Mouse (Mus musculus) lung, embryonic 15.5 days (tissue): ENCODE results near the gene Plbd2. TPM values are rescaled to one million over a fixed set of nuclear protein-coding genes. Genes with fewer than 3 reads are reported as not detected.

Source experiments
- ATAC-seq: fragments of 200-750 bp; cut with Nextera tagmentation; 2 replicates; pipeline ENCODE4 v1.8.0; 2017; ENCODE audit warnings: moderate number of reproducible peaks, borderline replicate concordance; ENCODE audit not compliant: low FRiP score, low TSS enrichment; ENCODE audit errors: extremely low read depth
- H3K27ac ChIP-seq: fragments of 300-500 bp; sonication (generic); 2 replicates; pipeline ENCODE4 v1.5.1; 2015; ENCODE audit warnings: moderate library complexity, mild to moderate bottlenecking, inconsistent platforms
- H3K27me3 ChIP-seq: fragments of 300-500 bp; sonication (generic); 2 replicates; pipeline ENCODE4 v1.6.1; 2015; ENCODE audit warnings: inconsistent platforms
- H3K36me3 ChIP-seq: fragments of 300-500 bp; sonication (generic); 2 replicates; pipeline ENCODE4 v1.6.1; 2015; ENCODE audit warnings: inconsistent platforms
- H3K4me1 ChIP-seq: fragments of 300-500 bp; sonication (generic); 2 replicates; pipeline ENCODE4 v1.6.1; 2015; ENCODE audit warnings: inconsistent platforms
- H3K4me2 ChIP-seq: fragments of 300-500 bp; sonication (generic); 2 replicates; pipeline ENCODE4 v1.6.1; 2015; ENCODE audit warnings: inconsistent platforms, mild to moderate bottlenecking, moderate library complexity
- H3K4me3 ChIP-seq: fragments of 300-500 bp; sonication (generic); 2 replicates; pipeline ENCODE4 v1.5.1; 2015; ENCODE audit warnings: mild to moderate bottlenecking, inconsistent platforms
- H3K9ac ChIP-seq: fragments of 300-500 bp; sonication (generic); 2 replicates; pipeline ENCODE4 v1.6.1; 2015; ENCODE audit warnings: inconsistent platforms
- H3K9me3 ChIP-seq: fragments of 300-500 bp; sonication (generic); 2 replicates; pipeline ENCODE4 v1.6.1; 2016; ENCODE audit warnings: inconsistent platforms
- WGBS: fragments of 180-500 bp; shearing (Covaris S2); methylation state at CpG from one replicate; pipeline ENCODE4 v1.1.7; 2015; 5-methylcytosine and 5-hydroxymethylcytosine counted together
- polyA plus RNA-seq: library from polyadenylated mRNA; unstranded; fragments of >200 nt; fragmentation: Nextera tagmentation; extraction: Ambion mirVana; gene quantifications from 2 replicates; pipeline ENCODE4 v1.2.1, GENCODE M21; 2015

Gene Plbd2
- polyA plus RNA-seq, 1 experiment from 2014 or later = 52.6 TPM

- 57% methylated on average over 5 of the region's 5 CpGs for WGBS
- Histone ChIP-seq H3K4me2 (no peak overlapping the region), H3K9ac (no peak overlapping the region), H3K4me1 (no peaks in the 10 kb centered on the region), H3K36me3 (no peaks in the 10 kb centered on the region), H3K27ac (no peak overlapping the region), H3K4me3 (no peak overlapping the region), H3K27me3 (no peaks in the 10 kb centered on the region; the same call in 1 of the 2 replicates), H3K9me3 (no peaks in the 10 kb centered on the region)
- ATAC-seq = no peak
These were observed 35.1 kb downstream of the Plbd2 start for GRCm38 (mm10) chr5:120468336-120468735.

- no peak overlapping the region for H3K27ac ChIP-seq
- H3K4me3 ChIP-seq = peak overlapping the region; percentile 16; the same call in 1 of the 2 replicates
- no peaks in the 10 kb centered on the region; the same call in 1 of the 2 replicates for H3K27me3 ChIP-seq
- no peak overlapping the region for H3K9ac ChIP-seq
- H3K4me2 ChIP-seq = peak overlapping the region; percentile 27
- no peaks in the 10 kb centered on the region for H3K4me1 ChIP-seq
- ATAC-seq = no peak
- 7% methylated on average over 4 of the region's 4 CpGs for WGBS
- H3K9me3 ChIP-seq = no peaks in the 10 kb centered on the region
- no peaks in the 10 kb centered on the region for H3K36me3 ChIP-seq
These were observed 36.4 kb downstream of the Plbd2 start for GRCm38 (mm10) chr5:120467026-120467425.

GRCm38 (mm10) chr5:120465860-120466259 is 37.6 kb downstream of the Plbd2 start:
- Histone ChIP-seq H3K9ac (no peak overlapping the region), H3K36me3 (no peaks in the 10 kb centered on the region), H3K4me1 (no peaks in the 10 kb centered on the region), H3K9me3 (no peaks in the 10 kb centered on the region), H3K4me3 (no peak overlapping the region), H3K27ac (no peak overlapping the region), H3K4me2 (no peak overlapping the region), H3K27me3 (no peaks in the 10 kb centered on the region; the same call in 1 of the 2 replicates)
- WGBS = 57% methylated on average over 6 of the region's 6 CpGs
- ATAC-seq = peak; percentile 50; the same call in 1 of the 2 replicates

GRCm38 (mm10) chr5:120465062-120465461 is 38.4 kb downstream of the Plbd2 start:
- no peak overlapping the region for H3K9ac ChIP-seq
- 34% methylated on average over 5 of the region's 5 CpGs for WGBS

GRCm38 (mm10) chr5:120464321-120464720 is 39.1 kb downstream of the Plbd2 start:
- no peaks in the 10 kb centered on the region for H3K4me1 ChIP-seq
- no peaks in the 10 kb centered on the region for H3K9me3 ChIP-seq
- no peaks in the 10 kb centered on the region; the same call in 1 of the 2 replicates for H3K27me3 ChIP-seq
- no peaks in the 10 kb centered on the region for H3K36me3 ChIP-seq
- WGBS = 79% methylated on average over 4 of the region's 4 CpGs
- H3K9ac ChIP-seq = no peak overlapping the region
- no peak for ATAC-seq
- H3K4me3 ChIP-seq = no peak overlapping the region
- H3K4me2 ChIP-seq = no peak overlapping the region
- H3K27ac ChIP-seq = no peak overlapping the region

More at GRCm38 (mm10) chr5:120465062-120465461, 38.4 kb downstream of the Plbd2 start:
- no peak overlapping the region for H3K27ac ChIP-seq
- H3K4me1 ChIP-seq = no peaks in the 10 kb centered on the region
- H3K4me3 ChIP-seq = no peak overlapping the region
- no peaks in the 10 kb centered on the region; the same call in 1 of the 2 replicates for H3K27me3 ChIP-seq
- no peak overlapping the region for H3K4me2 ChIP-seq
- H3K36me3 ChIP-seq = no peaks in the 10 kb centered on the region
- ATAC-seq = no peak
- H3K9me3 ChIP-seq = no peaks in the 10 kb centered on the region

GRCm38 (mm10) chr5:120461902-120462301 is 41.5 kb downstream of the Plbd2 start:
- Histone ChIP-seq H3K4me2 (no peak overlapping the region), H3K9ac (no peak overlapping the region), H3K4me1 (no peaks in the 10 kb centered on the region), H3K9me3 (no peaks in the 10 kb centered on the region), H3K27me3 (no peaks in the 10 kb centered on the region; the same call in 1 of the 2 replicates), H3K36me3 (no peaks in the 10 kb centered on the region), H3K27ac (no peak overlapping the region), H3K4me3 (no peak overlapping the region)
- WGBS = 60% methylated on average over 15 of the region's 15 CpGs
- no peak for ATAC-seq

GRCm38 (mm10) chr5:120459133-120459532 is 44.3 kb downstream of the Plbd2 start:
- Histone ChIP-seq H3K9ac (no peak overlapping the region), H3K9me3 (no peaks in the 10 kb centered on the region), H3K36me3 (no peaks in the 10 kb centered on the region), H3K4me2 (no peak overlapping the region), H3K27ac (no peak overlapping the region), H3K4me3 (no peak overlapping the region), H3K4me1 (no peaks in the 10 kb centered on the region), H3K27me3 (peaks cover 26% of the 10 kb centered on the region)
- no peak; the same call in 1 of the 2 replicates for ATAC-seq
- 67% methylated on average over 10 of the region's 10 CpGs for WGBS

GRCm38 (mm10) chr5:120457628-120458027 is 45.8 kb downstream of the Plbd2 start:
- H3K4me1 ChIP-seq = no peaks in the 10 kb centered on the region
- H3K9ac ChIP-seq = no peak overlapping the region
- H3K9me3 ChIP-seq = no peaks in the 10 kb centered on the region
- H3K4me2 ChIP-seq = no peak overlapping the region
- H3K27ac ChIP-seq = no peak overlapping the region
- H3K27me3 ChIP-seq = peaks cover 29% of the 10 kb centered on the region
- no peaks in the 10 kb centered on the region for H3K36me3 ChIP-seq
- 6% methylated on average over 9 of the region's 9 CpGs for WGBS
- ATAC-seq = no peak
- H3K4me3 ChIP-seq = no peak overlapping the region

GRCm38 (mm10) chr5:120456841-120457554 is 46.4 kb downstream of the Plbd2 start:
- H3K4me3 ChIP-seq = no peak overlapping the region
- 43% methylated on average over 7 of the region's 7 CpGs for WGBS
- H3K9ac ChIP-seq = no peak overlapping the region
- peaks cover 29% of the 10 kb centered on the region for H3K27me3 ChIP-seq
- no peaks in the 10 kb centered on the region for H3K9me3 ChIP-seq
- H3K36me3 ChIP-seq = no peaks in the 10 kb centered on the region
- no peak for ATAC-seq
- no peak overlapping the region for H3K27ac ChIP-seq
- no peaks in the 10 kb centered on the region for H3K4me1 ChIP-seq
- no peak overlapping the region for H3K4me2 ChIP-seq

- H3K4me2 ChIP-seq = no peak overlapping the region
- H3K27ac ChIP-seq = no peak overlapping the region
- no peak for ATAC-seq
- H3K4me3 ChIP-seq = no peak overlapping the region
- 4% methylated on average over 1 of the region's 1 CpGs for WGBS
- no peak overlapping the region for H3K9ac ChIP-seq
- H3K27me3 ChIP-seq = peaks cover 29% of the 10 kb centered on the region
- no peaks in the 10 kb centered on the region for H3K4me1 ChIP-seq
- no peaks in the 10 kb centered on the region for H3K9me3 ChIP-seq
- H3K36me3 ChIP-seq = no peaks in the 10 kb centered on the region
These were observed 47.2 kb downstream of the Plbd2 start for GRCm38 (mm10) chr5:120456253-120456652.

GRCm38 (mm10) chr5:120454756-120455337 is 48.6 kb downstream of the Plbd2 start:
- H3K27me3 ChIP-seq = peaks cover 29% of the 10 kb centered on the region
- H3K4me2 ChIP-seq = no peak overlapping the region
- H3K36me3 ChIP-seq = no peaks in the 10 kb centered on the region
- H3K4me3 ChIP-seq = no peak overlapping the region
- 37% methylated on average over 14 of the region's 14 CpGs for WGBS
- H3K9ac ChIP-seq = no peak overlapping the region
- no peaks in the 10 kb centered on the region for H3K4me1 ChIP-seq
- H3K27ac ChIP-seq = no peak overlapping the region
- no peak for ATAC-seq
- H3K9me3 ChIP-seq = no peaks in the 10 kb centered on the region

GRCm38 (mm10) chr5:120447305-120447704 is 56.1 kb downstream of the Plbd2 start:
- ATAC-seq = no peak
- no peaks in the 10 kb centered on the region for H3K4me1 ChIP-seq
- WGBS = 23% methylated on average over 13 of the region's 13 CpGs

More at GRCm38 (mm10) chr5:120447305-120447704, 56.1 kb downstream of the Plbd2 start:
- H3K4me2 ChIP-seq = no peak overlapping the region
- no peaks in the 10 kb centered on the region for H3K36me3 ChIP-seq
- H3K27me3 ChIP-seq = peaks cover 53% of the 10 kb centered on the region
- no peak overlapping the region for H3K27ac ChIP-seq
- no peaks in the 10 kb centered on the region for H3K9me3 ChIP-seq
- H3K9ac ChIP-seq = no peak overlapping the region
- no peak overlapping the region for H3K4me3 ChIP-seq
